Mouse (Mus musculus) left cerebral cortex, adult 18-20 months (tissue): ENCODE results near the gene Cggbp1. TPM values are rescaled to one million over a fixed set of nuclear protein-coding genes. Genes with fewer than 3 reads are reported as not detected.

Source experiments
- DNase-seq, 2 experiments: peaks; one replicate each; pipeline ENCODE4 v3.0.0; 2021 to 2022; ENCODE audit warnings: low spot score in 2 of 2, mixed read lengths in 1 of 2
- total RNA-seq, 2 experiments: library from RNA; stranded (reverse); gene quantifications; 2 replicates each; pipeline ENCODE4 v1.2.3; 2021

The Cggbp1 gene
- total RNA-seq, 2 experiments from 2014 or later: 59.0 to 62.7 TPM

GRCm38 (mm10) chr16:64872841-64873240 lies 21.0 kb downstream of the Cggbp1 start:
- no peak for DNase-seq

DNA sequence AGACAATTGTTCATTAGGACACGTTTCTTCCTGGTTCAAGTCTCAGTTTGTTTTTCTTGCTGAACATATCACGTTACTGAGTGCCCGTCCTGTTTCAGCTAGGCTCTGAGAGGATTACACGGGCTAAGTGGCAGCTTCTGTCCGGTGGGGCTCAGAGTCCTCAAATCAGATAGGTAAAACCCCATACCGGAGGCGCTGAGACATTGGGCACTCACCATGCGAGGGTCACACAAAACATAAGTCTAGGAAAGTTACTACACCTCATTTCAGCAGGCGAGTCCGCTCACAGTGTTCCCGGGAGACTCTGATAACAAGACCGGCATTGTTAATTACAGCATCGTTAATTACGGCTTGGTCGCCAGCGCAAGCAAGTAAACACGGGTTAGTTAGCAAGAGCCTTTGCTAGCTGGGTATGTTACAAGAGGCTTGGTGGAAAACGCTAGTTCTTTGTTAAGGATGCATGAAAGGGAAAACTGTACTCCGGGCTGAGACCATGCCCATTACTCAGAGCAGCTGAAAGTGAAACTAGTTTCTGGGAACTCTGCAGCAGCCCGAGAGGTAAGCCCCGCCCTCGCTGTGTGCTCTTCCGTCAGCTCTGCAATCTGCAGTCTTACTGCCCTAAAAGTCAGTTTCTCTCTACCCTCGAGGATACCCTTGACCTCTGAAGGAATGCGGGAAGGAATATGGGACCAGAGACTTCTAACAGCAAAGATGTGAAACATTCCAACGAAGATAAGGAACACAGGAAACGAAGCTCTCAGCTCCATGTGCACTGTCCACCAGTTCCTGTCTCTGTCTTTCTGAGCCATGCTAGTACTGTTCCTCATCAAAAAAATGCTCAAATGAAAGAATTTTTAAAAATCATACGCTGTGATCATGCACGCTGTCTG lies 21.9 kb downstream of the Cggbp1 start:
- peak; percentile 13 to 39 for DNase-seq

- no peak for DNase-seq
These were observed 23.6 kb downstream of the Cggbp1 start for GRCm38 (mm10) chr16:64875384-64875783.

DNA sequence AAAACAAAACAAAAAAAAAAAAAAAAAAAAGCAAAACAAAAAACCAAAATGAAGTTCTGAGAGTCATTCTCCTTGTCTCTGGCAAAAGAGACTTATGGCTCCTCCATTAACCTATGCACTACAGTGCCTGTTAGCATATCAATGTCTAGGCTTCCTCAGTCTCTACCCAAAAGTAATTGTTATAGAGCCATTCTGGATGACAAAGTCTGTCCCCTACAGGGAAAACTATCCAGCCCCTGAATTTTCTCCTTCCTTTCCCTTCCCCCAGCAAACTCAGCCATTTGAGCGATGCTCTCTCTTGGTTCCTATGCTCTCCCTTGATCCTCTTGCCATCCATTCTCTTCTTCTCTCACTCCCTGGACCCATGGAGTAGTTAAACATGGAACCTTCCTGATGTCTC lies 24.0 kb downstream of the Cggbp1 start:
- DNase-seq: no peak

- no peak for DNase-seq
These were observed 25.0 kb downstream of the Cggbp1 start for GRCm38 (mm10) chr16:64876631-64877265.

- no peak for DNase-seq
These were observed 25.5 kb downstream of the Cggbp1 start for GRCm38 (mm10) chr16:64877314-64877713.

- DNase-seq: no peak
These were observed 26.9 kb downstream of the Cggbp1 start for GRCm38 (mm10) chr16:64878611-64879132.

DNA sequence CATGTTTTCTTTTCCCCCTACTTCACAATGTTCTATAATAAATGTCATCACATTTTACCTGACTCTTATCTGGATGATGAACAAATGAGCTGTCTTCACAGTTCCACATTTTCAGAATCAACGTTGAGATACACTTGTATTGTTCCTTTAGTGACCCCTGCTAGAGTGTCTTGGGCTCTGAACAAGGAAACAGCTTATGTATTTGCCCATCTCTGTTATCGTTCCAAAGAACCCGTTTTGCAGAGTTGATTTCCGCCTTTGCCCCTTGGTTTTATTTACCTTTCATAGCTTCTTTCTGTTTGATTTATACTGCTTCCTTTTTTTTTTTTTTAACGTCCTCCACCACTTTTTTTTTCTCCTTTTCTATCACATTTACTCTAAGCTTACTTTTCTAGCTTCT lies 27.9 kb downstream of the Cggbp1 start:
- DNase-seq: no peak

DNA sequence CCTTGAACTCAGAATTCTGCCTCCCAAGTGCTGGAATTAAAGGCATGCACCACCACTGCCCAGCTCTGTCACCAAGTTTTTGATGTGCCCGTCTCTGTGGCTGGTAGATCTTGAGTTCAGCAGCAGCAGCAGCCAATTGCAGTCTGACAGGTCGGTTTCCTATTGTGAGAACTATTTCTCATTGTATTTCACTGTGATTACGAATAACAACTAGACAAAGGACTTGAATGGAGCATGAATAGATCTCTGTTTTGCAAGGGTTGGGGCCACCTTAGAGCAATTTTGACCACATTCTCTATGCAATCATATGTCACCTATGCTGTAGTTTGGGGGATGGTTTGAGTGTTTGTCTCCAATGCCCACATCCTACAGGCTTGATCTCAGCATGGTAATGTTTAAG lies 29.2 kb downstream of the Cggbp1 start:
- no peak for DNase-seq

DNA sequence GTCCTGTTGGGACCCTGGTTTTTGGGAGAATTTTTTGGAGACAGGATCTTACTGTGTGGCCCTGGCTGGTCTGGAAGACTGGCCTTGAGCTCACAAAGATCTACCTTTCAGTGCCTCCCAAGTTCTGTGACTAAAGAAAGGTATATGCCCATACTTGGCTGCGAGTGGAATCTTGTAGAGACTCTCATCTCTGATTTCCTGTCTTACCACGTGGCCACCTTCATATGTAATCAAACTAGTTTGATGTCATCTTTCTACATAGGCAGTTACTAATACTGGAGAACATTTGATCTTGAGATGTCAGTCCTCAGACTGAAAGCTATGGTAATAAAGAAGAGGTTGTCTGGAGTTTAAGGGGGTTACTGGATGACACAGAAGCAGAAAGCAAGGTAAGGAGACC lies 29.6 kb downstream of the Cggbp1 start:
- DNase-seq: no peak

DNA sequence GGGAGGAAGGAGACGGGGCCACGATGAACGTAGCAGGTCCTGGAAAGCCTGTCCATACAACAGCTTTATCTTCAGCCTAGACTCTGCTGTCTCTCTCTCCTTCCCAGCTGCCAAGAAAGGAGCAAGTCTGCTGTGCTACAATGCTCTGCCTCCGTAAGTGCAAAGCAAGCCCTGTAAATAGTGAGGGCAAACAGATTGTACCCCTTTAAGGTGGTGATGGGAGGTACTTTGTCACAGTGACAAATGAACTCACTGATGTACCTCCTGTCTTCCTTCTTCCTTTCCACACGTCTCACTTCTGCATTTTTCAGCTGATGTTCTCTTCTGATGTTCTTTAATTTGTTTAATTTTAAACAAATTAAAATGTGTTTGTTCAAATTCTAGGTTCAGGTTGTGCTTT lies 32.1 kb downstream of the Cggbp1 start:
- no peak for DNase-seq

- DNase-seq: no peak
These were observed 32.6 kb downstream of the Cggbp1 start for GRCm38 (mm10) chr16:64884420-64884838.

GRCm38 (mm10) chr16:64885142-64885541 lies 33.3 kb downstream of the Cggbp1 start:
- DNase-seq: no peak

DNA sequence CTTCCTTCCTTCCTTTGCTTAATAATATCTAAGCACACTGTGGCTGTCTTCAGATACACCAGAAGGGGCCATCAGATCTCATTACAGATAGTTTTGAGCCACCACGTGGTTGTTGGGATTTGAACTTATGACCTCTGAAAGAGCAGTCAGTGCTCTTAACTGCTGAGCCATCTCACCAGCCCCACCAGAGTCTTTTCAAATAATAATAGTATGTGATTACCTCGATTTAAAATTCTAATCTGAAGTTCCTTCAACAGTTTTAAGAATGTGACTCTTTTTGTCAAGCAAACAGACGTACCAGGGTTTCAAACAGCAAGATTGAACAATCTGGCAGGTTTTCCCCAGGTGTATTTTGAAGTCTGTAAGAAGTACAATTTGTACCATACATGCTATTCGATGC lies 33.8 kb downstream of the Cggbp1 start:
- DNase-seq: no peak

DNA sequence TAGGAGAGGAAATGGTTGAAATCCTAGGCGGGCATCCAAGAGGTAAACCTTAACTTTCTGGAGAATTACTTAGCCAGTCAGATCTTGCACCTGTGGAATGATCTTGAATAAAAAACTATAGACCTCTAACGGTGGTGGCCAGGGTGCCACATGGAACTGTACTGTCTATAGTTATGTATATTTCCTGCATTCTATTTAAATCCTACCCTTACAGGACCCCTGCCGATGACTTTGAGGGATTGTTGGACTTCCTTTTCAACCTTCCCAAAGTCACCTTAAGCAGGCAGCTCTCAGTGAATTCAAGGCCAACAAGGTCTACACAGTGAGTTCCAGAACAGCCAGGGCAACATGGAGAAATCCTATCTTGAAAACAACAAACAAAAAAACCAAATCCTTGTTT lies 37.7 kb downstream of the Cggbp1 start:
- no peak for DNase-seq

GRCm38 (mm10) chr16:64899084-64899483 lies 47.3 kb downstream of the Cggbp1 start:
- no peak for DNase-seq

- DNase-seq: no peak
These were observed 51.5 kb downstream of the Cggbp1 start for GRCm38 (mm10) chr16:64903328-64903727.

DNA sequence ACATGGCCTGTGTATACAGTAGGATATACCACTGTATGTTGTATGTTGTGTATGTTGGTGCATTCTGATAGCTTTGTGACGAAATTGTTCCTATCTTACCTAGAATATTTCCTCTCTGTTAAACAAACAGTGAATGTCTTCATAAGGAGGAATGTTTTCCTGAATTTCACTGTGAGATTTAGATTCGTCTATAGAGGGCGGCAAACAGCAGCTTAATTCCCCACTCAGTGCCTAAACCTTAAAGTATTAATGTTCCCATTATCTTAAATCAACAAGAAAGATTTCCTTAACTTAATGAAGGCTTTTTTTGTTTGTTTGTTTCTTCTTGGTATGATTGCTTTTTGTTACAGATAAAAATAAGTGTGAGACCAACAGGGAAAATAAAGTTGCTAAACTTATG lies 55.3 kb downstream of the Cggbp1 start:
- DNase-seq: peak; percentile 10 to 12

DNA sequence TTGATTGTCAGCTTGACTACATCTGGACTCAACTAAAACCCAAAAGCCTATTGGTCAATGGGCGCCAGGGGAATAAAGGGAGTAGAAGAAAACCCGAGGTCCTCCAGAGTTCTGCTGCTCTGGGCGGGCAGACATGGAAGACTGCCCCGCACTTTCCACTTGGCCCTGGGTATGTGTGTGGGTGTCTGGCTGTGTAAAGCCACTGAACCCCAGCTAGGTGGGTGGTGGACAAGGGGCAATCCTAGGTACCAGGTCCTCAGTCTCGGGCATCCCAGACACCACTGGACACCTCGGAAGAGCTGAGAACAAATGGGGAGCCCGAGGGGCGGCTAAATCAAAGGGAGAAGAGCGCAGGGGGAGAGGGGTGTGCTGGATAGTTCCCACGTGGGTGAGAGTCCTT lies 57.0 kb downstream of the Cggbp1 start:
- DNase-seq: no peak
